ENCODE assay signal across 19 mouse cellular contexts in the genomic region with DNA sequence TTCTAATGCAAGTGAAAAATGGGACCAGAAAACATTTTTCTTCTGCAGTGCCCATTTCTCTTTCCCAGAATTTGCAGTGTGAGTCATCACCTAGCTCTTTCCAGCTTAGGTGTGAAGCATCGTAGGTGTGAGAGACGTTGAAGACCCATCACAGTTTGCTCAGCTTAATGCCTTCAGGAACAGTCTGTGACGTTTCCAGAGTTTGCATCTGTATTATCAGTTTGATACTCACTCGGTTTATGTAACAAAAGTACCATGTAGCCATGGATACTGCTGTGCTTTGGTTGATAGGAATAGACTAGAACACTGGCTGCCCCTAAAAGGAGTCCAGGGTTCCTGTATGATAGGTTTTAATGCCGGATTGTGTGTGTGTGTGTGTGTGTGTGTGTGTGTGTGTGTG. TPM values are rescaled to one million over a fixed set of nuclear protein-coding genes. Genes with fewer than 3 reads are reported as not detected.
DNase-seq lines count a peak whose midpoint lies in the region; ATAC-seq lines count a peak whose summit lies in the region.
"Had no signal": no experiment of that assay in that cellular context is flagged by ENCODE, and none has a peak within 500 bp of the region (broad histone marks: within the 10 kb centered on the region; RNA-seq: fewer than 3 reads in every experiment).

No protein-coding gene starts in this region.

- WGBS in liver, embryonic 13.5 days (ENCODE audit: insufficient replicate concordance) = 26% methylated on average over 5 of the region's 5 CpGs

- peak; percentile 11; the same call in 1 of the 2 replicates for ATAC-seq in liver, embryonic 13.5 days (ENCODE audit: low read depth)
- ATAC-seq: midbrain, embryonic 15.5 days had no signal

- intact Hi-C loops in left cerebral cortex, postnatal 4 days (cut with DNase I) = no loop called here

- DNase-seq in left cerebral cortex, adult 18-20 months (ENCODE audit: low spot score in 2 of 2) = peak; percentile 23 to 48
- DNase-seq in left cerebral cortex, postnatal 4 days = no peak
- DNase-seq in brain, adult 2 months (ENCODE audit: low read depth, low spot score) = peak; percentile 90
- no peak for DNase-seq in liver, embryonic 13.5 days
- peak; percentile 37 to 54 for DNase-seq in right cerebral cortex, postnatal 36 days (ENCODE audit: low spot score in 2 of 2)
- DNase-seq in cerebellum, adult 11-12 months = no peak
- no peak for DNase-seq in heart, adult 9 months (ENCODE audit: low spot score in 2 of 2)
- DNase-seq: adrenal gland, postnatal 25 days; cerebellum, postnatal 36 days; lung, adult 2 months; lung, postnatal 4 days; thymus, postnatal 4 days had no signal

- H3K4me2 ChIP-seq in liver, embryonic 13.5 days = peak overlapping the region; percentile 75
- H3K4me2 ChIP-seq: embryonic facial prominence, embryonic 12.5 days; heart, embryonic 15.5 days; midbrain, embryonic 15.5 days had no signal

- H3K4me1 ChIP-seq in liver, embryonic 13.5 days (replicated peaks) = peaks cover 97% of the 10 kb centered on the region
- H3K4me1 ChIP-seq: hindbrain, embryonic 10.5 days; midbrain, embryonic 15.5 days had no signal

- H3K9ac ChIP-seq in liver, embryonic 13.5 days = peak overlapping the region; percentile 70
- H3K9ac ChIP-seq: embryonic facial prominence, embryonic 12.5 days; heart, embryonic 15.5 days; midbrain, embryonic 15.5 days had no signal

- H3K27ac ChIP-seq in liver, embryonic 13.5 days = peak overlapping the region; percentile 94
- H3K27ac ChIP-seq: embryonic facial prominence, embryonic 12.5 days; forebrain, embryonic 10.5 days; heart, embryonic 15.5 days; hindbrain, embryonic 10.5 days; kidney, postnatal 0 days; midbrain, embryonic 15.5 days; stomach, postnatal 0 days had no signal

- no peaks in the 10 kb centered on the region for H3K9me3 ChIP-seq in liver, embryonic 13.5 days (replicated peaks)
- H3K9me3 ChIP-seq: embryonic facial prominence, embryonic 12.5 days; heart, embryonic 15.5 days; hindbrain, embryonic 10.5 days; midbrain, embryonic 15.5 days had no signal

- H3K4me3 ChIP-seq in liver, embryonic 13.5 days (replicated peaks) = peak overlapping the region; percentile 51
- H3K4me3 ChIP-seq: embryonic facial prominence, embryonic 12.5 days; forebrain, embryonic 10.5 days; heart, embryonic 15.5 days; hindbrain, embryonic 10.5 days; midbrain, embryonic 15.5 days had no signal

- peaks cover 32% of the 10 kb centered on the region for H3K36me3 ChIP-seq in liver, embryonic 13.5 days
- H3K36me3 ChIP-seq: heart, embryonic 15.5 days; midbrain, embryonic 15.5 days had no signal

- H3K27me3 ChIP-seq in liver, embryonic 13.5 days = no peaks in the 10 kb centered on the region
- H3K27me3 ChIP-seq: embryonic facial prominence, embryonic 12.5 days; heart, embryonic 15.5 days; midbrain, embryonic 15.5 days had no signal

RNA-seq across cellular contexts. Expression of a gene that starts 17.3 kb away (rescaled TPM):
- 10 to 100 TPM; 14.4 to 16.6 TPM for total RNA-seq in left cerebral cortex, adult 18-20 months (2021)
- total RNA-seq in left cerebral cortex, postnatal 4 days (2021) = 10 to 100 TPM; 22.7 to 24.9 TPM
- polyA plus RNA-seq in liver, embryonic 13.5 days (2015; fragmentation: Nextera tagmentation; extraction: Ambion mirVana) = 127 and 146 TPM in 2 replicates

Comparison
In these comparisons a context has a peak if more than half of its experiments do, and no peak if none do; other contexts are left out.
1. DNase-seq: peak in left cerebral cortex, adult 18-20 months (2 of 2), brain, adult 2 months (single experiment) and right cerebral cortex, postnatal 36 days (2 of 2); none in left cerebral cortex, postnatal 4 days (single experiment), liver, embryonic 13.5 days (single experiment), cerebellum, adult 11-12 months (single experiment) and heart, adult 9 months (0 of 2).